Mouse (Mus musculus): Measurements from ENCODE around the gene Samd8. TPM values are rescaled to one million over a fixed set of nuclear protein-coding genes. Genes with fewer than 3 reads are reported as not detected.

Gene Samd8
- total RNA-seq, 2 experiments from 2014 or later: 22.4 to 22.8 TPM

DNA sequence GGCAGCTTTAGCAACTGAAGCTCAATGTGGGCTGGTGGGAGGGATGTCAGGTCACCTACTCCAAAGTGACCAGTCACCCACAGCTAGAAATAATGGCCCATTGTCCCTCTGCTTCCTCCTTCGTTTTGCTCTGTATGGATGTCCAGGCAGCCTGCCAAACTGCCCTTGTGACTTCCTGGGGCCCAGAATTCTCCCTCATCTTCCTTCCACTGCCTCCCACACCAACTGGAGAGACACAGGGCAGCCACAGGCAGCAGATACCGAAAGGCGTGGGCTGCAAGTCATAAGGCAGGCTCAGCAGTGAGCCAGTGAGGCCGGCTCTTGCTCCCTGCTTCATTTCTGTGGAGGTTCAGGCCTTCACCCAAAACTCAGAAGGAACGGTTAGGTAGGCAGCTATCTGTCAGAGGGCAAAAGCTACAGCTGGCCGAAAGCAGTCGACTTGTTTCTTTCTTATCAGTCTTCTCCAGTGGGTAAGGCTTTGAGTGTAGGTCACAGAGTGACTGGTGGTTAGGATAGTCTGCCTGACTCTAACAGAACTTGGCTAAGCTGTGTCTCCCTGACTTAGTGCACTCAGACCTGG lies 72.6 kb downstream of the Samd8 start:
- peak in 1 of 2 experiments; percentile 74 for DNase-seq (ENCODE audit: low spot score in 2 of 2)

DNA sequence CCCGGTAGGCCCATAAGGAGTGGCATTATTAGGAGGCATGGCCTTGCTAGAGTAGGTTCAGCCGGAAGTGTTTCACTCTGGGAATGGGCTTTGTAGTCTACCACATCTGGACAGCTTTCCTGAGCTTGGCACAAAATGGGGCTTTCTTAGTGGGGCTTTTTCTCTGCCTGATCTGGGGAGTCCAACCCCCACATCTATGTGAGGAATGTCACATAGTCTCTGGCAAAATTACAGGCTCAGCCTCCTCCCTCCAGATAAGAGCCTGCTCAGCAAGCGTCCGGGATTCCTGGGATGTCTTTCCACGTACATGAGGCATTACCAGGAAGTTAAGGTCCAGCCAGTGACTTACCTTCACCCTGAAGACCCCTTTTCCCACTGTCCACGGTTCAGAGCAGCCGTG lies 73.6 kb downstream of the Samd8 start:
- DNase-seq (ENCODE audit: low spot score in 2 of 2): no peak

DNA sequence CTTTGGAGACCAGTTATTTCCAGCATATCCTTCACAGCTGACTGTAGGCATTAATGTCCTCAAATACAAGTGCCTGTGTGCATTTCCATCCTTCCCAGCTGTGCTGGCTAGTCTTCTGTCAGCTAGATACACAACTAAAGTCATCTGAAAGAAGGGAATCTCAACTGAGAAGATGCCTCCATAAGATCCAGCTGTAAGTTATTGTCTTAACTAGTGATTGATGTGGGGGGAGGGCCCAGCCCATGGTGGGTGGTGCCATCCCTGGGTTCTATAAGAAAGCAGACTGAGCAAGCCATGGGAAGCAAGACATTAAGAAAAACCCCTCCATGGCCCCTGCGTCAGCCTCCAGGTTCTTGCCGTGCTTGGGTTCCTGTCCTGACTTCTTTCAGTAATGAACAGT lies 74.6 kb downstream of the Samd8 start, which contains the start of gene Vdac2:
Gene Vdac2, plus strand, starts transcription at position 301 of the 400 bp plus-strand sequence.
- no peak for DNase-seq (ENCODE audit: low spot score in 2 of 2)

DNA sequence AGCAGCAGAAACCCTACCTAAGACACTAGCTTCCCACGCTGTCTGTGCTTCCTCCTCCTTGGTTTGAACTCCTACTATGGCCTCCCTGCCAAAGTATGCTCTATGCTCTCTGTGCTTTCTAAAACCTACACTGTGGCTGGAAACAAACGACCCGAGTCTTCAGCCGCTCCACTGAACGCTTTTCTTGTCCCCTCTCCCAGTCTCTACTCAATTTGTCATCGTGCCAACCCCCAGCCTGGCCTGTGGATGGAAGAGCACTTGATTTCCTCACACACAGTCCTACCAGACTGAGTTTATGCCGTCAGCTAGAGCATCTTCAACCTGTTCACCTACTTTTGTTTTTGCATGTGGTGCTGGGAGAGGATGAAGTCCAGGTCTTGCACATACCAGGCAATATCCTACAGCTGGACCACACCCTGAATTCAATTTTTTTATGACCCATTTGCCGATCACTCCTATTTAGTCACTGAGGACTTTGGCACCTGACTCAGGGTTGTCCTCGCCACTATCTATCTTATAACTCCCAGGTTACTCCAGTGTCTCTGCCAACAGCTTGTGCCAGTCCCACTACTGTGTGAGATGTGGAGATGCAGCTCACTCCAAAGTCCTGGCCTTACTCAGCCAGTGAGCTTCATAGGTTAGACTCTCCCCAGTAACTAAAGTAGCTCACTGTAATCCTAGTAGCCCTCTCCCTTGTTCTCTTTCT lies 75.6 kb downstream of the Samd8 start:
- DNase-seq (ENCODE audit: low spot score in 2 of 2): no peak

DNA sequence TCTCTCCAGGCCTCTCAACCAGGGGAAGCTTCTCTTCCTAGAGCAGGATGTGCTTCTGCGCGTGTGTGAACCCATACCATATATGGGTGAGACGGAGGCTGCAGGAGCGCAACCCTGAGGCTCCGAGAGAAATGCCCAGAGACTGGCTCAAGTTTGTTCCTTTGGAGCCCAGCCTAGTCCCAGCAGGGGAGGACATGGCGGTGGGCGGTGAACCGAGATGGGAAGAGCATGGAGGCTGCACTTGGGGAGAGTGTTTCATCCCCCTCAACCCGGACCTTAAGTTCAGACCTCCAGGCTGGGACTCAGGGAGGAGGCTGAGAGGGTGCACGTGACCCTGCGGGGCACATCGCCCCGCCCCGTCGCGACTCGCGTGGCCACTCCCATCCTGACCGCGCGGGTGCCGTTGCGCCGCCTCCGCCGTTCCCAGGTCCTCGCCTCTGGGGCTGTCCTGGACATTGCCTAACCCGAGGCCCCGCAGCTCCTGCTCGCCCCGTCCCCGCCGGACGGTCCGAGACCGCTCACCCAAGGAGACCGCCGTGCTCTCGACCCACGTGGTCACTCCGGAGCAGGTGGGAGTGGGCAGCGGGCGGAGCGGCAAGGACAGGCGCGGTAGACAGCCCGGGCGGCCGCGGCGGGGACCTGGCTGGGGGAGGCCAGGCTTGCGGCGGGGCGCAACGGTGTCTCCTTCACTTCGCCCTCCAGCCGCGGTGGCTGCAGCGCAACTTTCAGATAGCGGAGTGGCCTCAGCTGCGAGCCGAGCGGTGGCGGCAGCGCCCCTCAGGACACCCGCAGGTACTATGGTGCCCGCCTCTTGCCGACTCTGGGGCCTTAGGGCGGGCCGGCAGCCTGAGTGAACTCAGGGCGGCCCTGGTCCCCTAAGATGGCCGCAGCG lies 80.8 kb downstream of the Samd8 start:
- DNase-seq (ENCODE audit: low spot score in 2 of 2): peak; percentile 92 to 97

DNA sequence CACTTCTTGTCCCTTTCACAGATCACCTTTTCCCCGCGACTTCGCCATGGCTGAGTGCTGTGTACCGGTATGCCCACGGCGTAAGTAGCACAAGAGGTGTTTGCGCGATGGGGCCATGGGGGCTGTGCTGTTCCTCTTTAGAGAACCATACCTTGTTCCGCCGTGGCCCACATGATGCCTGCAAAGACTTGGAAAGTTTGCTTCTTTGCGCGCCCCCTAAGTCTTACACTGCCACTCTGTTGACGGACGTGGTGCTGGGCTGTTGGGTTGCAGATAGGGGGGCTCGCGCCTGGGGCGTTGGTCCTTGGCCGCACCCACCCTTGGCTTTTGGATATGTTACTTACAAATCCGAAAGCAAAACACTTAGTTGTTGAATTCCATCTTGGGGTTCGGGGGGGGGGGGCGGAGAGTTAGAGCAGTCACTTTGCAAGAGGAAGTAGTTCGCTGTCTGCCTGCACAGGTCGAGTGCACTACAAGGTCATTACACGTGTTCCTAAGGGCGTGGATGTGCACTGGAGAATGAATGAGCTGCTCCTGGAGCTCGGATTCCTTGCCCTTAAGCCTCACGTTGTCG lies 81.6 kb downstream of the Samd8 start:
- no peak for DNase-seq (ENCODE audit: low spot score in 2 of 2)

DNA sequence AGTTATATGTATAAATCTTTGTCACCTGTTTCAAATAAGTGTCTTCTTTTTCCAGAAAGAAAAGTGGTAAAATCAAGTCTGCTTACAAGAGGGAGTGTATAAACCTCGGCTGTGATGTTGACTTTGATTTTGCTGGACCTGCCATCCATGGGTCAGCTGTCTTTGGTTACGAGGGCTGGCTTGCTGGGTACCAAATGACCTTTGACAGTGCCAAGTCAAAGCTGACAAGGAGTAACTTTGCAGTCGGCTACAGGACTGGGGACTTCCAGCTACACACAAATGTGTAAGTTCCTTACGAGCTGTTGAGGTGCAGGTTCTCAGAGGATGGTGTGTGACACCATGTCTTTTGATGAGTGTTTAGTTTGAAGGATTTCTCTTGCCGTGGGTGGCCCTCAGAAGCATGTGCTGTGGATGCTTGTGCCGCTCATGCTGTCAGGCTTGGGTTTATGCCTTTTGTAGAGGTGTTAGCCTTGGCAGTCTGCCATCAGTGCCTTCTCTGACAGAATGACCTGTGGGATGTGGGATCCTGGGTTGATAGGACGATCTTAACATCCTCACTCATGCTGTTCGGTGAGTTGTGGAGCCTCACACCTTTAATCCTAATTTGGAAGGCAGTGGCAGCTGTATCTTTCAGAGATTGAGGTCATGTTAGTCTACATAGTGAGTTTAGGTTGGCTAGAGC lies 88.1 kb downstream of the Samd8 start:
- DNase-seq (ENCODE audit: low spot score in 2 of 2): no peak

DNA sequence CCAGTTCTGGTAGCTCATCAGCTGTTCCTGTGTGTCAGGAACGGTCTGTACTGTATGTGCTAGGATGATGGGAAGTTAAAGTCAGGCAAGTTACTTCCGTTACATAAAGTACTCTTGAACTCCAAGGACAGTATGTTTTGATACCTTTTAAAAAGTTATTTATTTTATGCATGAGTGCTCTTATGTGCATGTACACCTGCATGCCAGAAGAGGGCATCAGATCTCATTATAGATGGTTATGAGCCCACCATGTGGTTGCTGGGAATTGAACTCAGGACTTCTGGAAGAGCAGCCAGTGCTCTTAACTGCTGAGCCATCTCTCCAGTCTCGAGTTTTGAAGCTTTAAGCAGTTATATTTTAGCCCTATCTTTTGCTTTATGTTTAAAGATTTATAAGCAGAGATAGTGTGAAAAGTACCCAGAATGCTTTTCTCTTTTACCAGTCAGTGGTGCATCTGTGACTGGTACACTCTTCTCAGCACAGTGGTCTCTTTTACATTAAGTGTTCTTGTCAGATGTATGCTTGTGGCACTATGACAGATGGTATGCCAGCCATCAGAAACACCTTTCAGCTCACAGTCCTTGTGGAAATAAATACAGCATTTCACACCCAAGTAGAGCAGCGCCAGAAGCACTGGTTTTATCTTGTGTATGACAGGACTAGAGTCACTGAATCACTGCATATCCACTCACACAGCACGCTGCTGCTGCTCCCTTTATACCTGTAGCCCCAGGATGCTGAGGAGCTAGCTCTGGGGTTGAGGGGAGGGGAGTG lies 91.7 kb downstream of the Samd8 start:
- DNase-seq (ENCODE audit: low spot score in 2 of 2): no peak

DNA sequence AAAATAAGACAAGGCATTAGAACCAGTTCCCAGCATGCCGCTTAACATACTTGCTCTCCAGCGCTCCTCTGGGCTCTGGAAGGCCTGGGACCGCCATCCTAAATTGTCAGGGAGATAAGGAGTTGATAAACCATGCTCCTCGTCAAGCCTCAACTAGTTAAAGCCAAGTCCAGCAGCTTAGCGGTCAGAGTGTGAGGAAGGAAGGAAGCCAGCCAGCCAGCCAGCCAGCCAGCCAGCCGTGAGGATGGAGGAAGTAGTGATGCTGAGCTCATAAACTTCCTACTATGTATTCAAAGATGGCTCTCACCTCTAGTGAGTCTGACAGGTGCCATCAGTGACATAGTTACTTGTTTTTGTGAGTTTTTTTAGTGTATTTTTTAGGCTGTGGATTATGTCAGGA lies 92.9 kb downstream of the Samd8 start:
- DNase-seq (ENCODE audit: low spot score in 2 of 2): no peak

DNA sequence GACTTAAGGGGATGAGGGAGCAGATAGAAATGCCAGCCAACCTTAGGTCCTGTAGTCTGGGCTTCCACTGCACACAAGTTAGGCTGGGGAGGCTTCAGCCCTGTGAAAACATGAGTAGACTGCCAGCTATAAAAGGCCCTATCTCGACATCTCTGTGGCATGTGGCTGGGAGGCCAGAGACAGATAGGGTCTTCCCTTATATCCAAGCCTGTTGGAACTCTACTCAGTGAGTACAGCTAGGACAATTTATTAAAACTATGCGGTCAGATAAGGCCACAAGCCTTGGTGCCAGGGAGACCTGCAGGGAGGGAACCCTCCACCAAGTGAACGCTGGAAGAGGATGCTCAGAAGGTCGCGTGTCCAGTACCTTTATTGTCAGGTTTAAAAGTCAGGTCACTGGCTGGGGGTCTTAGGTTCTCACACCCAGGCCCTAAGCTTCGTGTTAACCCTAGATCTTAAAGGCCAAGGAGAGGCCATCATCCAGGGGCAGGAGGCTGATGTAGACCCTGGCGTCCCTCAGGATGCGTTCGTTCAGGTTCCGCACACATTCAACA lies 96.6 kb downstream of the Samd8 start:
- DNase-seq (ENCODE audit: low spot score in 2 of 2): no peak

DNA sequence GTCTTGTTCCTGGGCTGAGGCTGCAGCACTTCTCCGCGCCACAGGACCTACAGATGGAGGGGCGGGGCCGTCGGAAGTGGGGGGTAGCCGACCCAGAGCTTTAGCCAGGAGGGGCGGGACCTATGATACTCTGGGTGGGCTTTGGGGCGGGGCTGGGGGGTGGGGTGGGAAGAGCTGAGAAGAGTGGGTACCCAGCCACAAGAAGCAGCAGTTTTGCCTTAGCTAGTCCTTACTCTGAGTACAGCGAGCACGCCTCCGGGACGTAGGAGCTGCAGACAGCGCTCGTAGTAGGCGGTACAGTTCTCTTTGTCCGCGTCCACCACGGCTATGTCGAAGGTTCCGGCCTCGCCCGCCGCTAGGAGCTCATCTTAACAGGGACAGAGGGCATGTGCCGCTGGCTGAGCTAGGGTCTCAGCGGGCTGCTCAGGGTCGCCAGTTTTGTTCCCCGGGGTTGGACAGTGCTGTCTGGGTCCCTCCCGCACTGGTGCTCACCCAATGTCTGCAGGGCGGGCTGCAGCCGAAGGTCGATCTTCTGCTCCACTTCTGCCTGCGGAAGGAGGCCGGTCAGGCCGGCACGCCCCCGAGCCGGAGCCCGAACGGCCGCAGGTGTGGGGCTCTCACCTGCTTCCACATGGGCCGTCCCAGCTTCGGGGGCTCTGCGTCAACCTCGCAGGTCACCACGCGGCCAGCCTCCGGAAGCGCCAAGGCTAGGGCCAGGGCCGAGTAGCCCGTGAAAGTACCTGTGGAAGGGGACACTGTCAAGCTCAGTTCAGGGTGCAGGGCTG lies 97.2 kb downstream of the Samd8 start:
- peak in 1 of 2 experiments; percentile 47 for DNase-seq (ENCODE audit: low spot score in 2 of 2)

Other genes with a start within 250 kb of the Samd8 start
- gene Dupd1, start 36.0 kb upstream of the Samd8 start, total RNA-seq (2021): 10 to 100 TPM; 21.4 to 27.1 TPM
- gene Dusp13, start 650 bp downstream of the Samd8 start, total RNA-seq (2021): 10 to 100 TPM; 15.0 to 15.6 TPM
- 100 to 1,000 TPM; 266 to 297 TPM for gene Vdac2, start 74.7 kb downstream of the Samd8 start, total RNA-seq (2021)
- gene Comtd1, start 98.4 kb downstream of the Samd8 start, total RNA-seq (2021): 10 to 100 TPM; 10.3 to 13.9 TPM
- 10 to 100 TPM; 14.0 to 15.6 TPM for gene Zfp503, start 239.1 kb downstream of the Samd8 start, total RNA-seq (2021)

Measured in gastrocnemius, postnatal 4 days (tissue).